Comparison of ENCODE assay signal across 17 mouse cellular contexts in genomic region chr1:79598385-79599178, GRCm38 (mm10).
DNase-seq lines count a peak whose midpoint lies in the region; ATAC-seq lines count a peak whose summit lies in the region.
"Had no signal": no experiment of that assay in that cellular context is flagged by ENCODE, and none has a peak within 500 bp of the region (broad histone marks: within the 10 kb centered on the region; RNA-seq: fewer than 3 reads in every experiment).

No protein-coding gene starts in this region.

- H3K9ac ChIP-seq in forebrain, embryonic 15.5 days (replicated peaks): no peak overlapping the region
- H3K9ac ChIP-seq in neural tube, embryonic 11.5 days (ENCODE audit: low read length): no peak overlapping the region

- H3K9me3 ChIP-seq in forebrain, embryonic 15.5 days: no peaks in the 10 kb centered on the region
- no peaks in the 10 kb centered on the region for H3K9me3 ChIP-seq in neural tube, embryonic 11.5 days (ENCODE audit: control insufficient read depth, low read length)
- H3K9me3 ChIP-seq: heart, embryonic 10.5 days; limb, embryonic 10.5 days had no signal

- ATAC-seq in forebrain, embryonic 15.5 days (replicated peaks): peak; percentile 88
- ATAC-seq in neural tube, embryonic 11.5 days (ENCODE audit: insufficient read depth, low FRiP score, low TSS enrichment): peak; percentile 87
- no peak for ATAC-seq in megakaryocyte progenitor cell, adult 5-6 weeks (replicated peaks; ENCODE audit: poor library complexity)
- ATAC-seq in granulocyte monocyte progenitor cell, adult 5-6 weeks (replicated peaks; ENCODE audit: poor library complexity, severe bottlenecking): no peak
- ATAC-seq: CD4-positive, CD25-positive, alpha-beta regulatory T cell, adult 4 months; Patski had no signal

- no peak overlapping the region for H3K4me3 ChIP-seq in forebrain, embryonic 15.5 days
- no peak overlapping the region for H3K4me3 ChIP-seq in neural tube, embryonic 11.5 days (ENCODE audit: low read depth, low read length)
- H3K4me3 ChIP-seq: heart, embryonic 10.5 days; limb, embryonic 10.5 days had no signal

- WGBS in forebrain, embryonic 15.5 days: 48% methylated on average over 5 of the region's 5 CpGs
- WGBS in neural tube, embryonic 11.5 days: 29% methylated on average over 5 of the region's 5 CpGs

- peak overlapping the region; percentile 40 for H3K27ac ChIP-seq in forebrain, embryonic 15.5 days (replicated peaks)
- H3K27ac ChIP-seq in neural tube, embryonic 11.5 days (ENCODE audit: low read depth, low read length): 0 out of 2 replicates have a peak overlapping the region, but pooled peaks have one; percentile 54
- H3K27ac ChIP-seq: heart, embryonic 10.5 days; limb, embryonic 10.5 days had no signal

- no peak overlapping the region for H3K4me2 ChIP-seq in forebrain, embryonic 15.5 days (replicated peaks)
- H3K4me2 ChIP-seq in neural tube, embryonic 11.5 days (ENCODE audit: low read depth): no peak overlapping the region

- no peaks in the 10 kb centered on the region for H3K27me3 ChIP-seq in forebrain, embryonic 15.5 days
- H3K27me3 ChIP-seq in neural tube, embryonic 11.5 days (ENCODE audit: control insufficient read depth, insufficient read depth, low read length): no peaks in the 10 kb centered on the region
- H3K27me3 ChIP-seq: Patski had no signal

- peaks cover 8% of the 10 kb centered on the region for H3K4me1 ChIP-seq in forebrain, embryonic 15.5 days
- peaks cover 3% of the 10 kb centered on the region; the same call in 1 of the 2 replicates for H3K4me1 ChIP-seq in neural tube, embryonic 11.5 days (ENCODE audit: control insufficient read depth, insufficient read depth, low read length)
- H3K4me1 ChIP-seq: heart, embryonic 10.5 days had no signal

- no peaks in the 10 kb centered on the region for H3K36me3 ChIP-seq in forebrain, embryonic 15.5 days
- no peaks in the 10 kb centered on the region for H3K36me3 ChIP-seq in neural tube, embryonic 11.5 days (ENCODE audit: control insufficient read depth, insufficient read depth, low read length)
- H3K36me3 ChIP-seq: heart, embryonic 10.5 days; limb, embryonic 10.5 days had no signal

- peak; percentile 49 for DNase-seq in embryo, embryonic 11 days
- peak; percentile 31 for DNase-seq in layer of hippocampus, adult 9-11 months
- DNase-seq in neural tube, embryonic 11.5 days (ENCODE audit: low spot score): peak; percentile 44
- DNase-seq in urinary bladder, postnatal 14 days (ENCODE audit: low spot score): no peak
- DNase-seq in gastrocnemius, adult 18-20 months (ENCODE audit: low spot score): no peak
- DNase-seq: adrenal gland, postnatal 25 days; kidney, postnatal 36 days; lung, adult 18-20 months; right cerebral cortex, adult 18-20 months; thymus, postnatal 36 days had no signal

Comparison
In these comparisons a context has a peak if more than half of its experiments do, and no peak if none do; other contexts are left out.
1. DNase-seq: peak in embryo, embryonic 11 days (single experiment), layer of hippocampus, adult 9-11 months (single experiment) and neural tube, embryonic 11.5 days (single experiment); none in urinary bladder, postnatal 14 days (single experiment) and gastrocnemius, adult 18-20 months (single experiment).
2. ATAC-seq: peak in forebrain, embryonic 15.5 days (single experiment) and neural tube, embryonic 11.5 days (single experiment); none in megakaryocyte progenitor cell, adult 5-6 weeks (single experiment) and granulocyte monocyte progenitor cell, adult 5-6 weeks (single experiment).